Mouse (Mus musculus) MEL (cell line): ENCODE results near the gene Dnal4. TPM values are rescaled to one million over a fixed set of nuclear protein-coding genes. Genes with fewer than 3 reads are reported as not detected.

Experiments used
- DNase-seq: peaks from one replicate; pipeline ENCODE4 v3.0.0; 2011; ENCODE audit warnings: low read depth, low spot score
- H3K27ac ChIP-seq: 2 replicates; pipeline ENCODE4 v1.5.1; 2012; ENCODE audit warnings: low read depth, mild to moderate bottlenecking, control low read depth, low read length, moderate library complexity; ENCODE audit not compliant: control insufficient read depth
- H3K27me3 ChIP-seq, 2 experiments: fragments of 150-350 bp in 1 of 2; sonication (generic) in 1 of 2; 2 replicates each; pipeline ENCODE4 v1.6.1; 2012; ENCODE audit warnings: low read length in 2 of 2, mild to moderate bottlenecking in 2 of 2, improper control_type of control experiment in 1 of 2, moderate library complexity in 1 of 2; ENCODE audit not compliant: insufficient read depth in 2 of 2, control insufficient read depth in 1 of 2
- H3K36me3 ChIP-seq, 2 experiments: 2 replicates each; pipeline ENCODE4 v1.6.1; 2012 to 2014; ENCODE audit warnings: low read length in 2 of 2, improper control_type of control experiment in 1 of 2, inconsistent platforms in 1 of 2, mild to moderate bottlenecking in 1 of 2; ENCODE audit not compliant: insufficient read depth in 2 of 2, control insufficient read depth in 1 of 2
- H3K4me1 ChIP-seq, 2 experiments: fragments of 150-350 bp in 1 of 2; sonication (generic) in 1 of 2; 2 replicates each; pipeline ENCODE4 v1.6.1; 2012; ENCODE audit warnings: low read length in 2 of 2, improper control_type of control experiment in 1 of 2, mild to moderate bottlenecking in 1 of 2; ENCODE audit not compliant: insufficient read depth in 2 of 2, control insufficient read depth in 1 of 2
- H3K4me3 ChIP-seq, 2 experiments: fragments of 150-350 bp in 1 of 2; sonication (generic) in 1 of 2; 2 replicates each; pipeline ENCODE4 v1.5.1; 2012; ENCODE audit warnings: low read depth in 2 of 2, low read length in 2 of 2, mild to moderate bottlenecking in 2 of 2, moderate library complexity in 2 of 2, control low read depth in 1 of 2, improper control_type of control experiment in 1 of 2; ENCODE audit not compliant: control insufficient read depth in 1 of 2, insufficient read depth in 1 of 2
- H3K79me2 ChIP-seq: 2 replicates; pipeline ENCODE4 v1.6.1; 2012; ENCODE audit warnings: mild to moderate bottlenecking, low read length, moderate library complexity; ENCODE audit not compliant: control insufficient read depth, poor library complexity, insufficient read depth
- H3K9ac ChIP-seq: 2 replicates; pipeline ENCODE4 v1.6.1; 2012; ENCODE audit warnings: low read depth, mild to moderate bottlenecking, control low read depth, low read length, moderate library complexity; ENCODE audit not compliant: control insufficient read depth, poor library complexity, severe bottlenecking
- H3K9me3 ChIP-seq: fragments of 150-350 bp; sonication (generic); replicated peaks from 2 replicates; pipeline ENCODE4 v1.6.1; 2012; ENCODE audit warnings: mild to moderate bottlenecking, low read length, improper control_type of control experiment, moderate library complexity; ENCODE audit not compliant: insufficient read depth
- CHD2 ChIP-seq: IDR thresholded peaks from 2 replicates; pipeline ENCODE4 v1.6.1; 2011; ENCODE audit warnings: low read length, improper control_type of control experiment
- CTCF ChIP-seq, 3 experiments: IDR thresholded peaks in 2 of 3; conservative IDR thresholded peaks in 1 of 3; 2 replicates each; pipeline ENCODE4 v1.5.1; 2011 to 2012; ENCODE audit warnings: low read length in 3 of 3, low read depth in 2 of 3, mild to moderate bottlenecking in 2 of 3, improper control_type of control experiment in 1 of 3, inconsistent platforms in 1 of 3, mixed read lengths in 1 of 3, moderate library complexity in 1 of 3; ENCODE audit not compliant: control insufficient read depth in 1 of 3, insufficient read depth in 1 of 3, poor library complexity in 1 of 3, severe bottlenecking in 1 of 3
- ELF1 ChIP-seq: IDR thresholded peaks from 2 replicates; pipeline ENCODE4 v1.6.1; 2014; ENCODE audit warnings: low read depth, mild to moderate bottlenecking, inconsistent platforms, low read length, improper control_type of control experiment, moderate library complexity
- EP300 ChIP-seq, 2 experiments: IDR thresholded peaks; 2 replicates each; pipeline ENCODE4 v1.6.1; 2011; ENCODE audit warnings: improper control_type of control experiment in 2 of 2, low read length in 2 of 2, low read depth in 1 of 2, mild to moderate bottlenecking in 1 of 2
- ETS1 ChIP-seq: IDR thresholded peaks from 2 replicates; pipeline ENCODE4 v1.6.1; 2012; ENCODE audit warnings: low read depth, mild to moderate bottlenecking, inconsistent platforms, low read length, improper control_type of control experiment, moderate library complexity
- KAT2A ChIP-seq: conservative IDR thresholded peaks from 2 replicates; pipeline ENCODE4 v1.6.1; 2012; ENCODE audit warnings: low read depth, low read length, improper control_type of control experiment, inconsistent platforms
- MAFK ChIP-seq: IDR thresholded peaks from 2 replicates; pipeline ENCODE4 v1.6.1; 2011; ENCODE audit warnings: low read depth, mild to moderate bottlenecking, low read length, improper control_type of control experiment, borderline replicate concordance
- MAZ ChIP-seq: IDR thresholded peaks from 2 replicates; pipeline ENCODE4 v1.6.1; 2012; ENCODE audit warnings: low read depth, mild to moderate bottlenecking, inconsistent platforms, low read length, improper control_type of control experiment
- MXI1 ChIP-seq: IDR thresholded peaks from 2 replicates; pipeline ENCODE4 v1.6.1; 2011; ENCODE audit warnings: mild to moderate bottlenecking, low read depth, low read length, improper control_type of control experiment
- MYC ChIP-seq: IDR thresholded peaks from 2 replicates; pipeline ENCODE4 v1.6.1; 2011; ENCODE audit warnings: low read depth, mild to moderate bottlenecking, low read length, improper control_type of control experiment, moderate library complexity
- NELFE ChIP-seq: IDR thresholded peaks from 2 replicates; pipeline ENCODE4 v1.6.1; 2011; ENCODE audit warnings: low read depth, low read length, improper control_type of control experiment
- NRF1 ChIP-seq: IDR thresholded peaks from 2 replicates; pipeline ENCODE4 v1.6.1; 2014; ENCODE audit warnings: low read depth, mild to moderate bottlenecking, inconsistent platforms, low read length, improper control_type of control experiment, moderate library complexity; ENCODE audit not compliant: poor library complexity, insufficient read depth, severe bottlenecking
- POLR2A ChIP-seq, 2 experiments: IDR thresholded peaks; 2 replicates each; pipeline ENCODE4 v1.6.1; 2011 to 2012; ENCODE audit warnings: low read length in 2 of 2, mild to moderate bottlenecking in 2 of 2, control low read depth in 1 of 2, improper control_type of control experiment in 1 of 2, low read depth in 1 of 2, moderate library complexity in 1 of 2; ENCODE audit not compliant: control insufficient read depth in 1 of 2, insufficient read depth in 1 of 2, poor library complexity in 1 of 2
- POLR2AphosphoS2 ChIP-seq: IDR thresholded peaks from 2 replicates; pipeline ENCODE4 v1.6.1; 2011; ENCODE audit warnings: low read length, improper control_type of control experiment
- POLR2AphosphoS5 ChIP-seq: IDR thresholded peaks from 2 replicates; pipeline ENCODE4 v1.6.1; 2012; ENCODE audit warnings: low read depth, borderline replicate concordance, mild to moderate bottlenecking, inconsistent platforms, low read length, moderate library complexity, mixed read lengths
- RAD21 ChIP-seq: IDR thresholded peaks from 2 replicates; pipeline ENCODE4 v1.6.1; 2011; ENCODE audit warnings: mild to moderate bottlenecking, low read depth, low read length, improper control_type of control experiment
- TAL1 ChIP-seq: IDR thresholded peaks from 2 replicates; pipeline ENCODE4 v1.6.1; 2012; ENCODE audit warnings: mild to moderate bottlenecking, inconsistent platforms, low read length, moderate library complexity, mixed read lengths
- TBP ChIP-seq: IDR thresholded peaks from 2 replicates; pipeline ENCODE4 v1.8.0; 2011; ENCODE audit warnings: low read depth, low read length, improper control_type of control experiment
- TCF12 ChIP-seq: IDR thresholded peaks from 2 replicates; pipeline ENCODE4 v1.6.1; 2014; ENCODE audit warnings: low read depth, mild to moderate bottlenecking, inconsistent platforms, low read length, improper control_type of control experiment, moderate library complexity
- UBTF ChIP-seq: IDR thresholded peaks from 2 replicates; pipeline ENCODE4 v1.6.1; 2012; ENCODE audit warnings: low read depth, mild to moderate bottlenecking, inconsistent platforms, low read length, improper control_type of control experiment, moderate library complexity, borderline replicate concordance; ENCODE audit not compliant: insufficient read depth
- USF2 ChIP-seq, 2 experiments: IDR thresholded peaks; 2 replicates each; pipeline ENCODE4 v1.6.1; 2011 to 2012; ENCODE audit warnings: improper control_type of control experiment in 2 of 2, low read length in 2 of 2, borderline replicate concordance in 1 of 2, inconsistent platforms in 1 of 2, low read depth in 1 of 2, mild to moderate bottlenecking in 1 of 2; ENCODE audit not compliant: insufficient read depth in 1 of 2
- ZC3H11A ChIP-seq: IDR thresholded peaks from 2 replicates; pipeline ENCODE4 v1.6.1; 2012; ENCODE audit warnings: low read depth, mild to moderate bottlenecking, inconsistent platforms, low read length, improper control_type of control experiment
- ZKSCAN1 ChIP-seq: IDR thresholded peaks from 2 replicates; pipeline ENCODE4 v1.6.1; 2012; ENCODE audit warnings: low read depth, mild to moderate bottlenecking, inconsistent platforms, low read length, improper control_type of control experiment, moderate library complexity
- polyA plus RNA-seq, 2 experiments: library from polyadenylated mRNA; stranded (reverse) in 1 of 2; unstranded in 1 of 2; fragments of >175 nt in 1 of 2; fragments of >200 nt in 1 of 2; gene quantifications; 2 replicates each; pipeline versions ENCODE4 v1.2.1 to v1.2.4; 2012; ENCODE audit warnings: low replicate concordance in 2 of 2, low read depth in 1 of 2; ENCODE audit not compliant: insufficient read length in 2 of 2, insufficient read depth in 1 of 2, missing spikeins in 1 of 2
- total RNA-seq: library from RNA; depleted of rRNA; stranded (reverse); fragments of 300-350 nt; gene quantifications from 2 replicates; pipeline ENCODE4 v1.2.3, GENCODE M21; 2012

Dnal4 gene
- total and polyA plus RNA-seq, 3 experiments, result 19.5 to 30.0 TPM; not detected in 1

DNA sequence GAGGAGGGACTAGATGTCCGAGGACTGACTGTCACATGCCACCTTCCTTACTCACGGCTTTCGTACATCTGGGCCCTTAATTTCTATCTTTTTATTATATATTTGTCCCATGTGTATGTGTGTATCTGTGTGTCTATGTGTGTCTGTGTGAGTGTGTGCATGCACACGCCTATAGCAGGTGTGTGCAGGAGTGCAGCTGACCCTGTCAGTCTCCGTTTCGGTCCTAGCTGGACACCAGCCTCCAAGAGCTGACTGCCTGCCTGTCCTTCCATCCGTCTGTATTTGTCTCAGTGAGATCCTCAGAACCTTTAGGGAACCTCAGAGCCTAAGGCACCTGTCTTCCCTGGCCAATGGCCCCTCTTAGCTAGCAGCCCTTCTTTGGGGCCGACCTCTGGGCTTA lies 57.4 kb downstream of the Dnal4 start:
- H3K27ac ChIP-seq, result no peak overlapping the region

GRCm38 (mm10) chr15:79716710-79717109 lies 60.9 kb downstream of the Dnal4 start:
- Histone ChIP-seq H3K27ac (no peak overlapping the region), H3K27me3 (no peaks in the 10 kb centered on the region), H3K36me3 (peaks cover 0 to 4% of the 10 kb centered on the region in 2 experiments; a peak in 1 of 4 replicates), H3K4me3 (no peak overlapping the region), H3K4me1 (no peaks in the 10 kb centered on the region), H3K79me2 (no peaks in the 10 kb centered on the region), H3K9me3 (no peaks in the 10 kb centered on the region), H3K9ac (no peak overlapping the region)
- no peak for TF ChIP-seq ELF1
- TF ChIP-seq RAD21, result no peak
- TF ChIP-seq EP300 (IDR thresholded peaks at IDR 0.05; ENCODE audit: low read depth in 1 of 2, low read length in 2 of 2), result no peak
- no peak for TF ChIP-seq POLR2AphosphoS2
- TF ChIP-seq POLR2AphosphoS5, result no peak
- TF ChIP-seq MXI1, result no peak
- no peak for TF ChIP-seq KAT2A
- no peak for TF ChIP-seq USF2 (IDR thresholded peaks at IDR 0.05; ENCODE audit: borderline replicate concordance in 1 of 2, insufficient read depth in 1 of 2, low read depth in 1 of 2, low read length in 2 of 2)
- TF ChIP-seq NRF1, result no peak
- TF ChIP-seq MAFK, result no peak
- TF ChIP-seq ZC3H11A, result no peak
- no peak for TF ChIP-seq NELFE
- DNase-seq, result no peak

More for the DNA sequence above, 57.4 kb downstream of the Dnal4 start:
- Histone ChIP-seq H3K27me3 (no peaks in the 10 kb centered on the region), H3K79me2 (no peaks in the 10 kb centered on the region), H3K9me3 (no peaks in the 10 kb centered on the region)
- no peak for DNase-seq
- TF ChIP-seq CHD2 (no peak), MXI1 (no peak), CTCF (IDR thresholded peaks at IDR 0.05 in 2 of 3, conservative IDR thresholded peaks at IDR 0.05 in 1 of 3; ENCODE audit: control insufficient read depth in 1 of 3, insufficient read depth in 1 of 3, low read depth in 2 of 3, low read length in 3 of 3, poor library complexity in 1 of 3, severe bottlenecking in 1 of 3) (no peak), UBTF (no peak), TAL1 (no peak), EP300 (IDR thresholded peaks at IDR 0.05; ENCODE audit: low read depth in 1 of 2, low read length in 2 of 2) (no peak), MAZ (no peak), ETS1 (no peak), ZKSCAN1 (no peak), TCF12 (no peak), NELFE (no peak), MYC (no peak), POLR2A (IDR thresholded peaks at IDR 0.05; ENCODE audit: control insufficient read depth in 1 of 2, insufficient read depth in 1 of 2, low read depth in 1 of 2, low read length in 2 of 2, poor library complexity in 1 of 2) (no peak), TBP (no peak)
- TF ChIP-seq, all 39 proteins: peak for 0
- Histone ChIP-seq H3K9ac (no peak overlapping the region), H3K4me1 (no peaks in the 10 kb centered on the region), H3K4me3 (no peak overlapping the region), H3K36me3 (peaks cover 0 to 1% of the 10 kb centered on the region in 2 experiments; a peak in 1 of 4 replicates)
